Comparison of ENCODE assay signal across 8 mouse cellular contexts in genomic region chr2:130449794-130450433, GRCm38 (mm10). TPM values are rescaled to one million over a fixed set of nuclear protein-coding genes. Genes with fewer than 3 reads are reported as not detected.
A peak's percentile ranks its signal among the peaks of the same experiment; 100 is the strongest.
DNase-seq lines count a peak whose midpoint lies in the region; ATAC-seq and TF ChIP-seq lines count a peak whose summit lies in the region.

Ptpra (plus strand) TSS chr2:130450278.

- TF ChIP-seq POLR2A in cortical plate, adult 2 months (IDR thresholded peaks at IDR 0.05; ENCODE audit: extremely low read depth, insufficient read depth, low read length): peak; percentile 91

- H3K27ac ChIP-seq in cortical plate, adult 2 months (ENCODE audit: insufficient read depth, low read length): peak within 1 kb of the TSS; percentile 94

- DNase-seq in gastrocnemius, postnatal 10 days: peak; percentile 92
- DNase-seq in left cerebral cortex, postnatal 10 days (ENCODE audit: extremely low spot score in 1 of 2, low spot score in 2 of 2): peak; percentile 88 to 94
- DNase-seq in right cerebral cortex, postnatal 25 days: peak; percentile 94
- DNase-seq in urinary bladder, postnatal 4 days (ENCODE audit: low spot score in 2 of 2): peak; percentile 86 to 90

- H3K4me1 ChIP-seq in cortical plate, adult 2 months (ENCODE audit: control insufficient read depth, insufficient read depth, low read length): peaks cover 6% of the 10 kb centered on the region; the same call in 1 of the 2 replicates

- TF ChIP-seq CTCF in cortical plate, adult 2 months (IDR thresholded peaks at IDR 0.05; ENCODE audit: extremely low read depth, insufficient read depth, low read length): no peak

- intact Hi-C loops in left cerebral cortex, postnatal 10 days (cut with DNase I): loop anchor here (5.0 kb wide), 1 partner anchor 62 kb away; no protein-coding TSS in a partner anchor

- H3K4me3 ChIP-seq in cortical plate, adult 2 months (ENCODE audit: insufficient read depth, low read length): peak within 1 kb of the TSS; percentile 49

- ATAC-seq in activated CD4-positive, CD25-positive, alpha-beta regulatory T cell, adult 4 months: peak; percentile 95
- peak; percentile 93 for ATAC-seq in inflammation-experienced regulatory T-cells, adult 6 months
- peak; percentile 92 for ATAC-seq in megakaryocyte-erythroid progenitor cell, adult 5-6 weeks (replicated peaks; ENCODE audit: low FRiP score, low TSS enrichment, poor library complexity, severe bottlenecking)

RNA-seq across cellular contexts. Expression of gene Ptpra, which starts in this region (rescaled TPM):
- 10 to 100 TPM; 58.1 to 69.6 TPM for polyA plus RNA-seq in activated CD4-positive, CD25-positive, alpha-beta regulatory T cell, adult 4 months (2017; shearing (Covaris generic))
- polyA plus RNA-seq in cortical plate, adult 2 months (2012; rRNA removed): 156 and 166 TPM in 2 replicates
- total RNA-seq in gastrocnemius, postnatal 10 days (2021): 10 to 100 TPM; 42.2 to 49.9 TPM
- 10 to 100 TPM; 66.1 to 70.0 (median 69.6) TPM for polyA plus RNA-seq in inflammation-experienced regulatory T-cells, adult 6 months (2017; shearing (Covaris generic))
- total RNA-seq in left cerebral cortex, postnatal 10 days (2021): 100 to 1,000 TPM; 257 to 262 TPM
- 77.0 and 78.4 TPM in 2 replicates for total RNA-seq in megakaryocyte-erythroid progenitor cell, adult 5-6 weeks (2014; fragmentation: Nextera tagmentation)
- total RNA-seq in megakaryocyte-erythroid progenitor cell, adult 5-6 weeks (2017): 159 and 194 TPM in 2 replicates

Comparison
In these comparisons a context has a peak if more than half of its experiments do, and no peak if none do; other contexts are left out.
1. Peak in every context shown above with its lines: DNase-seq, ATAC-seq, H3K4me3 ChIP-seq and H3K27ac ChIP-seq.